Mouse (Mus musculus) adrenal gland, postnatal 36 days (tissue): ENCODE measurements around the gene Fxyd1. TPM values are rescaled to one million over a fixed set of nuclear protein-coding genes. Genes with fewer than 3 reads are reported as not detected.
A peak's percentile ranks its signal among the peaks of the same experiment; 100 is the strongest.

Experiments used
- DNase-seq, 2 experiments: peaks; one replicate each; pipeline ENCODE4 v3.0.0; 2021; ENCODE audit warnings: mixed read lengths in 1 of 2
- long read RNA-seq, 2 experiments: library from polyadenylated mRNA; stranded (forward); transcript quantifications; one replicate each; pipeline ENCODE4 v2.0.0; 2021; ENCODE audit warnings: borderline sequencing depth in 2 of 2
- total RNA-seq, 2 experiments: library from RNA; stranded (reverse); gene quantifications; 2 replicates each; pipeline ENCODE4 v1.2.3; 2021

Fxyd1 gene
- 100 to 1,000 TPM; 167 to 239 TPM for total RNA-seq
- long read RNA-seq, experiment 1, transcript Fxyd1-215 (7 exons, 572 nt): minor isoform, 13 of 244 reads
- long read RNA-seq, experiment 1, transcript Fxyd1-213 (3 exons, 255 nt): major isoform, 120 of 244 reads
- long read RNA-seq, experiment 1, transcript Fxyd1-212 (8 exons, 568 nt): minor isoform, 56 of 244 reads
- long read RNA-seq, experiment 1, transcript Fxyd1-203 (8 exons, 492 nt): minor isoform, 8 of 244 reads
- long read RNA-seq, experiment 1, partial matches to known transcripts: 32 of 244 reads
- long read RNA-seq, experiment 1, other reads (novel, unspliced or antisense): 7 of 244 reads
- long read RNA-seq, experiment 2, transcript Fxyd1-213 (3 exons, 255 nt): major isoform, 92 of 182 reads
- long read RNA-seq, experiment 2, transcript Fxyd1-215 (7 exons, 572 nt): minor isoform, 11 of 182 reads
- long read RNA-seq, experiment 2, transcript Fxyd1-212 (8 exons, 568 nt): minor isoform, 42 of 182 reads
- long read RNA-seq, experiment 2, partial matches to known transcripts: 22 of 182 reads
- long read RNA-seq, experiment 2, other reads (novel, unspliced or antisense): 9 of 182 reads

DNA sequence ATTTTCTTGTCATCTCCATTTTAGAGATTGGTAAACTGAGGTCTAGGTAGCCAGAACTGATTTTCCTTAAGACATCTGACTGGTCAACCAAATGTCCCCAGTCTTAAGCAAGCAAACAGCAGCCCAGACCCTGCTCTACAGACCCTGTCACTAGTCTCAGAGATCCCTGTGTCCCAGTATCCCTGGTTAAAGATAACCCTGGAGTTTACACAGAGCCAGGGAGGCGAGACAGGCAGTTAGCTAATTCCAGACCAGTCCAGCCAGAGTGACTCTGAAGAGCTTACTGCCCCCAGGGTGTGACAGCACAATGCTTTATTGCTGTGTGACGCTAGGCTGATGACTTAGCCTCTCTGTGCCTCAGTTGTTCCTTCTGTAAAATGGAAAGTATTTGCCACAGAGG is at the start of gene Fxyd1:
Gene Fxyd1 (minus strand): TSS at position 129 of the 400 bp plus-strand sequence.
- no peak for DNase-seq

DNA sequence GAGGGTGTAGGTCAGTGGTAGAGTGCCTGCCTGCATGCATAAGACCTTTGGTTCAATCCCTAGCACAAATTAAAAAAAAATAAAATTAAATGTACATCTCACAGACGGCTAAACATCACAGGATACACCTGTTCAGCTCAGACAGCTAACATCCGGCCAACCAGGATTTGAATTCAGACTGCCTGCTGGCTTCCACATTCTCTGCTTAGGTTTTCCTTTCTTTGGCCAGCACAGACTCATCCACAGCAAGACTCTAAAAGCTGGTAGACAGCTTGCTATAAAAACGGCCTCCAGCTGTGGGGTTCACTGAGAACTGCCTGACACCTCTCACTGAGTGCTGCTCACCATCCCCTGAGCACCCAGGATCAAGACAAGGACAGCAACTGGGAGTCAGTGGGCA is 49.2 kb upstream of the Fxyd1 start:
- no peak for DNase-seq

DNA sequence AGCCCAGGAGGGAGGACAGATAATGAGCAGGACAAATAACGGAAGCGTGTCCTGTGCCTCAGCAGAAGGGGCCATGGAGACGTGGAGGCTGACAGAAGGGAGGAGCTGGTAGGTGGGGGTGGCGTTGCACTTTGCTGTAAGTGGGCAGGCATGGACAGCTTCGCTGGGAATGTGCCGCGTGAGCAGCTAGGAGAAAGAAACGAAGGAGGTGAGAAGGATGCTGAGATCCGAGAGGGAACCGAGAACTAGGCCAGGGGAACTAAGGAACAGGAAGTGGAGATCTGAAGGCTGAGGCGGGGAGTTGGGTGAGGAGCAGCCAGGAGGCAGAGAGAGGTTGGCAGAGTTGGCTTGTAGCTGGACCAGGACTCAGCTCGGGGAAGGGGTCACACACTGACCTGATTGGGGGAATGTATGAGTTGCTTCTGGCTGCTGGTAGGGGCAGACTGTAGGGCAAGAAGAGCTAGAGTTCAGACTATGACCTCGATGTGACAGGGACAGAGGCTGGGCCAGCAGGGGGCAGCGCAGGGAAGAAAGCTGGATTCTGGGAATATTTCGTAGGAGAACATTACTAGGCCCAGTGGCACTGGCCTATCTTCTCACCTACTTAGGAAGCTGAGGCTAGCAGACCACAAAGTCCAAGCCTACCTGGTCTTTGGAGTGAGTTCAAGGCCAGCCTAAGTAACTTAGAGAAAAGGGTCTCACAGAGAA is 48.2 kb upstream of the Fxyd1 start:
- peak; percentile 75 to 87 for DNase-seq

DNA sequence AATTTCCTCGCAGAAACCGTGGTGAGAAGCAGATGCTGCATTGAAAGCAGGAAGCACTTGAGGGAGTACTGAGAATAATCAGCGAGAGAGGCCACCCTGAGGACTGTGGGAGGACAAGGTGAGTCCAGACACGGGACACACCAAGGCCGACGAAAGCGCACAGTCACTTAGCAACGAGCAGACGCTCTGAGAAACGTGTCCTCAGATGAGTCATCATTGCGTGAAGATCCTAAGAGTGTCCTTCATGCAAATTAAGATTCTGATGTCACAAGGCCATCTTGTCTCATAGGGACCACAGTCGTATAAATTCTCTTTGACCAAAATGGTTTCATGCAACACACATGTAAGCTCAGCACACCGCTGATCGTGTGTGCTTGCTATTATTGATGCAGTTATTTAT is 43.8 kb upstream of the Fxyd1 start:
- peak; percentile 70 to 79 for DNase-seq

DNA sequence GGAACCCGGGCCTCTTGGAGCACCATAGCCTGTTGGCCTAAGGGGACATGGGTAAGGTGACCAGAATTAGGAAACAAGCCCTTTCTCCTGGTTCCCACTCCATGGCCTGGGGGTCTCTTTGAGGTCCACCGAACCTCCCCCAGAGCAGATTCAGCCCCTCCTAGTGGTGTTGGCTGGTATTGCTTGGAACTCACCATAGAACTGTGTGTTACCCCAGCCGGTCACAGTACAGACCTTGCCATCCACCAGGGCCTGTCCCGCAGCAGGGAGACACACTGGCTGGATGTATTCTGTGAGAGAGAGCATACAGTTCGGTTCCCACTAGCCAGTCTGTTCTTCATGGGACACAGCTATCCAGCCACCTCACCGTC is 42.6 kb upstream of the Fxyd1 start:
- DNase-seq: no peak

DNA sequence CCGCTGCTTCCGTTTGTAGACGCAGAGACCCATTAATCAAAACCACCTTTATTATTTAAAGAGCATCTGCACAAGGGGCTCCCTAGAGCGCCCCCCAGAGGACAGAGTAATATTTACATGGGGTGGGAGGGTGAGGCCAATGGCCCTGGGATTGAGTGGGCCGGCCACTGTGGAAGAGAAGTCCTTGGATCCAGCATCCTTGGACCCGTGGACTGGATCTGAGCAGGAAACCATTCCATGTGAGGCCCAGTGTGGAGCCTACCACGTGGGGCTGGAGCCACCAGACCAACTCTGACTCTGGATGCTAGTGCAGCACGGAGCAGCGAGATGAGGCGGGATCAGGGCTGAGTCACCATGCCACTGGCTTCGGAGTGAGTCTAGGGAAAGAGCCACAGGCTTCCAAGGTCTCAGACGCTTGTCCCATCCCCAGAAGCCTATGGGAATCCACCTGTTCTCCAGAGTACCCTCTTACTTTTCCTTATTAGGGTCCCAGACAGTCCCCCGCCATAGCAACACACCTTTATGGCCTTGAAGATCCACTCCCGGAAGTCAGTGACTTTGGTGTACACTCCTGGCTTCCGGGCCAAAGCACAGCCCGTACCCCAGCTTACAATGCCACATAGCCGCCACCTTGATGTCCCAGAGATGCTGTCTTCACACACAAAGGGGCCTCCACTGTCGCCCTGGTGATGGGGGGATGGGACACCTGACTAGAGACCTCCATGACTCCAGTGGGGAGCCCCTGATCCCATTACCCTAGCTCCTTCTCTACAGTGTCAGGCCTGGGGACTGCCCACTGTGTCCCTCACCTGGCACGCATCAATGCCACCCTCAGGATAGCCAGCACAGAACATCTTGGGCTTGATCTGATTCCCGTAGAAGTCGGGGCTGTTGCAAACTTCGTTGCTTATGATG is 42.0 kb upstream of the Fxyd1 start:
- DNase-seq: peak; percentile 76 to 79

DNA sequence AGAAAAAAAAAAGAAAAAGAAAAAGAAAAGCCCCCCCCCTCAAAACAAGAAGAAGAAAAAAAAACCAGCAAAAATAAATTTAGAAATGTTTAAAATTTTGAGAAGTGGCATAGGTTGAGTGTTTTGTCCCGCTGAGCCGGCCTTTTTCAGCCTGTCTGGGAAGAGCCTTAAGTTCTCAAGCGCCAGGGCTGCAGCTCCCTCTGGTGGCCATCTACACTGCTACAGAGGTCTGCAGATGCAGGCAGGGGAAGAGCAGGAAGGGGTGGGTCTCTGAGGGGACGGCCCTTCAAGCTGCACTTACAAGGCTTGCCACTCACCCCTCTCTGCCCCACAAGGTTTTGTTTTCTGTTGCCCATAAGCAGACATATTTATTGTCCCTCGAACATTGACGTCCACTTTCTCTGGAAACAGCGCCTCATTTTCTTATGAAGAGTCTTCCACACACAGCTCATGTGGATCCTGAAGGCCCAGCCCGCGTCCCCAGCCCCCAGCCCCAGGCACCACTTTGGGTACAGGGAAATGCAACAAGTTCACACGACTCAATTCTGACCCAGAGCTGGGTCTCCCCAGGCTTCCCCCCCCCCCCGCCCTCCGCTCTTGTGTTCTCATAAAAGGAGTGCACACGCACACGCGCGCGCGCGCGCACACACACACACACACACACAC is 40.7 kb upstream of the Fxyd1 start:
- DNase-seq: peak; percentile 92 to 94

DNA sequence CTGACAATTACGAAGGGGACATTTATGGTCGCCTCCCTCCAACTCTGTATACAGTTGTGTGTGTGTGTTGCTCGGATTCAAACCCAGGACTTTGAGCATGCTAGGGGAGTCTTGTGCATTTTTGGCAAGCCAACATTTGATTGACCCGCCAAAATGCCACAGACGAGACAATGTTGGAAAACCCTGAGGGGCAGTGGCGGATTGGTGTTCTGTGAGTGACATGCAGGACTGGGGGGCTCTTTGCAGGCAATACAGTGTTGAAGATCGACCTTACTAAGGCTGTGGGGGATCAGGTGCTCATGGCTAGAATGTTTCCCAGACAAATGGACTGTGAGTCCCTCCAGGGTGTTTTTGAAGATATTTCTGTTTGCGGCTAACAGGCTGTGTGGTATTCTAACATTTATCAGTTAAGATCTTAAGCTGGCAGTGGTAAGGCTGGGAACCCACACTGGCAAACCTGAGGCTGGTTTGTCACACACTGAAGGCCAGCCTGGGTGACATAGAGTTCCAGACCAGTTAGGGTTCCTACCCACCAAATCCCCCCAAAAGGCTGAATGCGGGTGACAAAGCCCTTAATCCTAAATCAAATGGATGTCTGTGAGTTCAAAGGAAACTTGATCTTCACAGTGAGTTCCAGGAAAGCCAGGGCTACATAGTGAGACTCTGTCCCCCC is 40.0 kb upstream of the Fxyd1 start:
- DNase-seq: no peak

DNA sequence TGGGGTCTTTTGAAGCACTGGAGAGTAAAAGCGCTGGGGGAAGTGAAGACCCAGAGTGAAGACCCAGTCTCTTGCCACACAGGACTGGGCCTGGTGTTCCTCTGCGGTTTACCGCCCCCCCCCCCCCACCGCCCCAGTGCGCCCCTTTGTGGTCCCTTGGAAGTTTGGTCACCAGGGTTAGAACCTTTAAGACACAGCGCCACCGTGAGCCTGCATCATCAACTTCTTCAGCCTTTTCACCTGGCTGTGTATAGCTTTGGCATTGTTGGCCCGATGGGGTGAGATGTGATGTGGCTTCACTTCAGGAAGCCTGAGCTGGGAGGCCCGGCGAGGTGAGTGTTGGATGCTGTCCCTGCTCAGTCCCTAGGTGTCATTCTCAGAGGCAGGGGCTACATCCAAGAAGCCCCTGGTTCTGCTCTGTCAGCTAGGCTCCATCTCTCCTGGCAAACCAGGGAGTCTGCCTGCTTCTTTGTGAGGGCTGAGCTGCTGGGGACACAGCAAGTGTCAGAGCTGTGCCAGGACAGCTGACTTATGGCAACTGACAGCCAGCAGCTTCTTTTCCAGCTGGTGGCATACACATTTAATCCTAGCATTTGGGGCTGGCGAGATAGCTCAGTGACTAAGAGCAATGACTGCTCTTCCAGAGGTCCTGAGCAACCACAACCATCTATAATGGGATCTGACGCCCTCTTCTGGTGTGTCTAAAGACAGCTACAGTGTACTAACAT is 37.9 kb upstream of the Fxyd1 start:
- DNase-seq: no peak

DNA sequence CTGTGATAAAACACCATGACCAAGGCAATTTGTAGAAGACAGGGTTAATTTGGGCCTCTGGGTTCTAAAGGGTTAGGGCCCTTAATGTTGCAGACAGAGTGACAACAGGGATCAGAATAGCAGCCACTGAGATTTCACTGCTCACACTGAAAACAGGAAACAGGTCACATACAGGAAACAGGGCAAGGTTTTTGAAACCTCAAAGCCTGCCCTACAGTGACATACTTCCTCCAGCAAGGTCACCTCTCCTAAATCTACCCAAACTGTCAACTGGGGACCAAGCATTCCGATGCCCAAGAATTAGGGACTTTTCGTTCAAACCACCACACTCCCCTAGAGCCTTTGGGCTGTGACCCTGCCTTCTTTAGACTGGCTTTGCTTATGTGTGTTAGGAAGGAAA is 32.7 kb upstream of the Fxyd1 start:
- no peak for DNase-seq

DNA sequence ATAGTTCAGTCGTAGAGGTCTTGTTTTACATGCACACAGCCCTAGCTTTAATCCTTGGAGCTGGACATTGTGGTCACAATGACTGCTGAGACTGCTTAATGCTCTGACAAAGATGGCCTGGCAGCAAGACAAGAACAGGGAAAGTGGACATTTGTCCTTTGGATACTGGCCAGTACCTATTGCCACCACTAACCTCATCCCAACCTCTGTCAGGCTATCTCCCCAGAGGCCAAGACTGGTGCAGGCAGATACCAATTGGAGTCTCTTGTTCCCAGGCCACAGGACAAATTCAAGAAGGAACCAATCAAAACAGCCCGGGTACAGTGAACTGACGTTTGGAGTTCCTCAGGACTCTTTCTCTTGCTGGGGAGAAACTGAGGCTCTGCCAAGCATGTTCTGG is 31.2 kb upstream of the Fxyd1 start:
- DNase-seq: peak in 1 of 2 experiments; percentile 28

DNA sequence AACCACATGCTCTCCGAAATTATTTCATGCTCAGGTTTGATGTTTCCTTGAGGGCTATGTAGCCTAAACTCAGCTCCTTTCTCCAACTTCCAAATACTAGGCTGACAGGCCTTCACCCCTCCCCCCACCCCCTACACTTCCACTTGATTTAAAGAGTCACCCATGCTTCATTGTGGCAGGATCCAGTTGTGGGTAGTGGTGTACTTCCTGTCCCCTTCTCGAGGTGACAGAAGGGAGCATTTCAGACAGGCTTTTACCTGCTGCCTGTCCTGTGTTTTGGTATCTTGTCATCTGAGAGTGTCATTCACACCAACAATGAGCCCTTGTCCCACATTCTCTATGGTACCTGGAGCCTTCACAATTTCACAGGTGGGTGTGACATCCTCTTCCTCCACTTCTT is 30.3 kb upstream of the Fxyd1 start:
- no peak for DNase-seq

DNA sequence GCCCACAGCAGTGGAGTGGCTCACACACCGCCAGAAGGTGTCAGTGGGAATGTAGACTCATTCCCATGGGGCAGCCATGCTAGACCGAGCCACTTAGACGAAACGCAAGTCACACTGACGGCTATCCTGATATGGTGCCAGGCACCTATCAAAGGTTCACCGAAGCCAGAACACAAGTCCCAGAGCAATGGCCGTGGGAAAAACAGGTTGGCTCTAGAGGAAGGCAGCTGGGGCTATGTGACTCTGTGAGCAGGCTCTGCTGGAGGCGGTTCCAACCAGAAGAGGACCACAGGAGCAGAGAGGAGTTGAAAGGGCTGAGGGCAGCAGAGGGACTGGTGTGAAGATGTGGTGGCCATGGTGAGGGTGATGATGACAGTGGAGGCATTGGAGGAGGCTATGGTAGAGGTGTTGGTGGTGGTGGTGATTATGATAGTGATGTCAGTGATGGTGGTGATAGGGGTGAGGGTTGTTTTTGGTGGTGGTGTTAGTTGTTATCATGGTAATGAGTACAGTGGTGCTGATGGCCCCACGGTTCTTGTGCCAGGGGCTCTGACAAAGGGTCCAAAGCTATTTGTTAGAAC is 29.3 kb upstream of the Fxyd1 start:
- DNase-seq: no peak

DNA sequence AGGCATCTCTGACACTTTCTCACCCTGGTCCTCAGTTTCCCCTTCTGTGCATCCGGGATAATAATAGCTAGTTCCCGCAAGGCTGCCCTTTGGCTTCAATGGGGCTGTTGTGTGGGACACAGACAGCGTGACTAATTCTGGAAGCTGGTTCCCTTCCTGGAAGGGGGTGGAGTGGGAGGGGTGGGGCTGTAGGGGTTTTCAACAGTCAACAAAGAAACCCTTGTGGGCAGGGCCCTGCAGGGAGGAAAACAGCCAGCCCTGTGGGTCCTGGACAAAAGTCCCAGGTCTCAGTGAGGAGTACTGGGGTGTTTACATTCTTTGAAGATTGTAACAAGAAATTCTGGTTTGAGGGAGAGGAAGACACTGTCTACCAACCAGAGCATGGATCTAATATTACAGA is 28.2 kb upstream of the Fxyd1 start:
- DNase-seq: peak; percentile 25 to 58

DNA sequence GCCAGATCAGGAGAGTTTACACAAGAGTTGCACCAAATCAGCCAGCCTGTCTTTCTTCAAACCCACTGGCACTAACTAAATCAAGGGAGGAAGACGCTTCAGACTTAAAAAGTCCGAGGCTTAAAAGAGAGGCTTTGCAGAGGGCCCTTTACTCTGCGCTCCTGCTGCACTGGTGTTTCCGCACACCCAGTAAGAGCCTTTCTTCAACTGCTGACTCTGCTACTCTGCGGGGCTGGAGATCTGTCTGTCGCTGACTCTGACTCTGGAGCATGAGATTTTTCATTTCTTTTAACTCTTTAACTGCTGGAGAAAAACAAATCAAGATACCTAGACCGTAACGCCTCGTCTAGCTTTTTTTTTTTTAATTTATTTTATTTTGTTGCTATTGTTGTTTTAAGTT is 27.1 kb upstream of the Fxyd1 start:
- peak in 1 of 2 experiments; percentile 26 for DNase-seq

DNA sequence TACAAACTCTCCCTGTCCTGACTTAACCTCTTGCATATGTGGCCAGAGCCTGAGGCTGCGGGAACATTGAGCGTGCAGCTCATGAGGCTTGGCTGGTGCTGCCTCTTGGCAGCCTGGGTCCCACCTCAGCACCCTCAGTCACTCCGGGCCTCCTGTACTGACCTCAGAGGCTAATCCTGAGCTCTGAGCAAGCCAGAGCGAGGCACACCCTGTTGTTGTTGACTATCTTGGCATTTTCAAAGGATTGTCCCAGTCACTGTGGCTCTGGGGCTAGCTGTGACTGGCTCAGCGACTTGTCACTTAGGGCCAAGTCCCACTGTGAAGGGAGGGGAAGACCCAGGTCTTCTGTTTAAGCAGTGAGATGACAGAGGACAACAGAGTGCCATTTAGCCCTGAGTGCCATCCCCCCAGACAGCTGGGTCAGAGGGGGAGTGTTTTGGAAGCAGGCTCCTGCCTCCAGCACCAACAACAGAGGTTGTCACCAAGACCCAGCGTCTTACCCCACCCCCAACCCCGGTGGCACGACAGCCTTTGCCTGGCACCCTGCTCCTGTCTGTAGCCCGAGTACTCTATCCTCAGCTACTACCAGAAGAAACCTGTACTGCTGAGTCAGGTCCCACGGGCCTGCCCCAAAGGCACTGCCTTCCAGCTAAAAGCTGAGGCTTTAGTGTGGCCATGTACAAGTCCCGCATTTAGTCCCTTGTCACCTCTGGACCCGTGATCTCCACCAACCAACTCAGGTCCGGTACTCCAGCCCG is 26.0 kb upstream of the Fxyd1 start:
- peak; percentile 24 to 56 for DNase-seq

DNA sequence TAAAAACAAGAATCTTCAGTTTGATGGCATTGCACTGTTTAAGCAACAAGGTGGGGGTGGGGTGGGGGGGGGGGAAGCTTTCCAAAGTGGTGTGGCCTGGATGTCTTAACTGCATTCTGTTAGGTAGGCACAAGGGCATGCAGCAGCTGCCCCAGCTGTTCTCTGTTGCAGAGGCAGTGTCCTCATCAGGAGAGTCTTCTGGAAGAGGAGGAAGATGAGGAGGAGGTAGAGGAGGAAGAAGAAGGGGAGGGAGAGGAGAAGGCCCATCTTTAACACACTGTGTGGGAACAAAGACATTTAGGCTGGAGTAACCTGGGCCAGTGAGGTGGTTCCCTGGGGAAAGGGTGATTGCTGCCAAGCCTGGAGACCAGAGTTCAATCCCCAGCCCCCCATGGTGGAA is 25.1 kb upstream of the Fxyd1 start:
- no peak for DNase-seq

DNA sequence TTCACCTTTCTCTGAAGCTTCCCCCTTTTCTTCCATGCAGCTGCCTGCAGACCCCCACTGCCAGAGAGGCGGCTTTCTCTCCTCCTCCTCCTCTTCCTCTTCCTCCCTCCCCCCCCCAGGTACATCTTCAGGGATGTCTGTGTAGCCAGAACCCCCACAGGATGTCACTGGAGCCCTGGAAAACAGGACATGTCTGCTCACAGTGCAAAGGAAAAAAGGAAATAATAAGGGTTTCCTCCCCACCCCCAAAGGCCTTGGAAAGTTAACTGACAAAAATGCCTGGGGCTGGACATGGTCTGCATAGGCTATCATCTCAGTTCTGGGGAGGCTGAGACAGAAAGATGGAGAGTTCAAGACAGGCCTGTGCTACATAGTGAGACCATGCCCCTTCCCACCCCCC is 24.1 kb upstream of the Fxyd1 start:
- DNase-seq: no peak

DNA sequence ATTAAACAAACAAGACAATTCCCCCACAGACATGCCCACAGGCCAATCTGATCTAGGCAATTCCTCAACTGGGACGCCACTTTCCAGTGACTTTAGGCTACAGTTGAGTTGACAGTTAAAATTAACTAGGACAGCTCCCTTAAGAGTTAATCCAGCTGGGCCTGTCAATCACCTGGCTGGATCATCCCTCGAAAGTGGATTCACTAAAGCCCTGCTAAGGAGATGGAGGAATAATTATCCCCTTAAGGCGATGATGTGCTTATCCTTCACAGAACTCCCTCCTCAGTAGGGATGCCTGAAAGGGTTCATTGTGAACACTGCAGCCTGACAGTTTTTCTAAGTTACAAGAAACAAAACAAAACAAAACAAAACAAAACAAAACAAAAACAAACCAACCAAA is 23.6 kb upstream of the Fxyd1 start:
- DNase-seq: no peak
